Mouse (Mus musculus) cortical plate, adult 2 months (tissue): ENCODE data around the gene Polr2e. TPM values are rescaled to one million over a fixed set of nuclear protein-coding genes. Genes with fewer than 3 reads are reported as not detected.

Experiments
- H3K27ac ChIP-seq: fragments of 200-500 bp; 2 replicates; pipeline ENCODE4 v1.5.1; 2012; ENCODE audit warnings: low read length, control low read depth, inconsistent platforms; ENCODE audit not compliant: insufficient read depth
- H3K4me1 ChIP-seq: fragments of 200-500 bp; 2 replicates; pipeline ENCODE4 v1.6.1; 2011; ENCODE audit warnings: low read length; ENCODE audit not compliant: control insufficient read depth, insufficient read depth
- H3K4me3 ChIP-seq: fragments of 200-500 bp; 2 replicates; pipeline ENCODE4 v1.5.1; 2011; ENCODE audit warnings: mild to moderate bottlenecking, low read length, control low read depth; ENCODE audit not compliant: insufficient read depth
- CTCF ChIP-seq: fragments of 200-500 bp; IDR thresholded peaks from 2 replicates; pipeline ENCODE4 v1.5.1; 2011; ENCODE audit warnings: mild to moderate bottlenecking, control low read depth, low read length; ENCODE audit not compliant: insufficient read depth; ENCODE audit errors: extremely low read depth
- POLR2A ChIP-seq: fragments of 200-500 bp; IDR thresholded peaks from 2 replicates; pipeline ENCODE4 v1.6.1; 2011; ENCODE audit warnings: mild to moderate bottlenecking, low read length, control low read depth; ENCODE audit not compliant: insufficient read depth; ENCODE audit errors: extremely low read depth
- polyA plus RNA-seq: library from polyadenylated mRNA; depleted of rRNA; stranded (reverse); fragments of >200 nt; gene quantifications from 2 replicates; pipeline ENCODE4 v1.2.3, GENCODE M21; 2012

The Polr2e gene
- polyA plus RNA-seq, 1 experiment: 236 TPM

DNA sequence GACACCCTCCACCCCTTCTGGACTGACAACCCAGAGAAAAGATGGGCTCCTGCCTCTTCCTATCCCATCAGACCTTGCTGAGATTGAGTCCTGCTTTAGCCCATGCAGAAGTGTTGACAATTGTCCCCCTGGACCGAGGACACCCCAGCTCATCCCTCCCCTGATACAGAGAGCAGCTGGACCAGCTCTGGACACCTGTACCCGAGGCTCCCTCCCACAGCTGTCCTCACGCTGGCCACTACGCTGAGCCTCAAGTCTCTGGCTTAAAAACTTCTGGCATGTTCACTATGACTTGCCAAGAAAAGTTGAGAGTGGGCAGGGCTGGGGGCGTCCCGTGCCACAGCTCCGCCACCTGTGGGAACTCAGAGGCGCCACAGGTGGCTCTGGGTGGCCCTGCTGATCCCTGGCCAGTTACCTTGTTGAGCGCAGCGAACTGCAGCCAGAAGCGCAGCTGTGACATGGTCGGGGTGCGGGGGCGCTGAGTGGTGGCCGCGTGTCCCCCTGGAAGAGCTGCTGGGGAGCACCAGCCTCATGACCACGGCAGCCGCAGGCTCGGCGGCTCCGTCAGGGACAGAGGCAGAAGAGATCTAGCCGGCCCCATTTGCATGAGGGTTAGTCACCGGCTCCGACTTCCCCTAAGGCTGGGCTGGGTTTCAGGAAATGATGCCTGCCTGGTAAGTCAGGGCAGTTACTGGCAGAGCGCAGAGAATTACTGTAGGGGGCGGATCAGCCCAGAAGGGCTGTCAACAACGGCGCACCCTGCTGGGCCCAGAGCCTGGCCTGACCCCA is 35.4 kb upstream of the Polr2e start:
- TF ChIP-seq POLR2A: no peak
- TF ChIP-seq CTCF: no peak
- Histone ChIP-seq H3K4me3 (no peak overlapping the region), H3K4me1 (peaks cover 4% of the 10 kb centered on the region), H3K27ac (no peak overlapping the region)

DNA sequence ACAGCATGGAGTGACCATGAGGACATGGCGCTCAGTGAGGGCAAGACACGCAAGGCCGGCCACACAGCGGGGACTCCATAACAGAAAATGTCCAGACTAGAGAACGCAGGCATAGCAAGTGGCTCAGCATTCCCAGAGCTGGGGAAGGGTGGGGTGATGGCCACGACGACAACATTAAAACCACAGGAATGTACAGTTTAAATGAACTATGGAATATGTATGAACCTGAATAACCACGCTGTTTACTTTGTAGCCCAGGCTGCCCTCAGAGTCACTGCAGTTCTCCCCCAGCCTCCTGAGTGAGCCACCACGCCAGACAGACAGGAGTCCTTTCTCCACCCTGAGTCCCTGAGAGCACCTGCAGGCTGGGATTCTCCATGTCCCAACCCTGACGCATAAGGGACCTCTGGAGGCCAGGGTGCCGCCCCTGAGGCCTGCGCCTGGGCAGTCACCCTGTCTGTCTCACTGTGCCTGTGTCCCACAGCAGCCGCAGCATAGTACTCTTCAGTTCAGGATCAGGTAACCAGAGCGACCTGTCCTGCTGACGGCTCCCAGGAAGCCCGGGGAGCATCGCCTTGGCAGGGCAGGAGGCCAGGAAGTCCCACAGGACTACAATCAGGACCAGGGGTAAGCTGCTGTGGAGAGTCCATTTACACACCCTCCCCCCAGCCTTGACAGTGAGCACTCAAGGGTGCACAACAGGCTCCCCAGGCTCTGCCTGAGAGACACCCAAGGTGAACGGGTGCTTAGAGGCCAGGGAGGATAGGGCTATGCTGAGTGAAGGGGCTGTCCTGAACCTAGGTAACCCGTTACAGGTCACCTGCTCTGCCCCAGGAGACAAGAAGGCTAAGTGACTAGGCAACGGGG is 33.3 kb upstream of the Polr2e start:
- no peak for TF ChIP-seq POLR2A
- TF ChIP-seq CTCF: no peak
- Histone ChIP-seq H3K4me1 (peaks cover 4% of the 10 kb centered on the region), H3K4me3 (no peak overlapping the region), H3K27ac (no peak overlapping the region)

DNA sequence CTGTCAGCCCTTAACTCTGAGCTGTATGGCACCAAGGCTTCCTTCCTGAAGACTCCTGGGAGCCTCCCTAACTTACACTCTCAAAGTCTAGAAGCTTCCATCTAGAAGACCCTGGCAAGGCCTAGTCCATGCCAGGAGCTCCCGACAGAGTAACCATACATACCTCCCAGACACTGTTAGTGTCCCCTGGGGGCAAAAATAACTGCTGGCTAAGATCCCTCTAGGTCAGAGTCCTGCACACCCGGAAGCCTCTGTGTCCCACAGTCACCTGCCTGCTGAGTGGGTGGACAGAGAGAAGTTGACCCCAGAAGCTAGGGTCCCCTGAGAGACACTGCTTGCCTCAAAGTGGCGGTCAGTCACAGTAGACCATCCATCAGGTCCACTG is 31.9 kb upstream of the Polr2e start:
- TF ChIP-seq CTCF: no peak
- TF ChIP-seq POLR2A: no peak
- Histone ChIP-seq H3K4me3 (no peak overlapping the region), H3K27ac (peak overlapping the region; percentile 19; the same call in 1 of the 2 replicates), H3K4me1 (peaks cover 4% of the 10 kb centered on the region)

DNA sequence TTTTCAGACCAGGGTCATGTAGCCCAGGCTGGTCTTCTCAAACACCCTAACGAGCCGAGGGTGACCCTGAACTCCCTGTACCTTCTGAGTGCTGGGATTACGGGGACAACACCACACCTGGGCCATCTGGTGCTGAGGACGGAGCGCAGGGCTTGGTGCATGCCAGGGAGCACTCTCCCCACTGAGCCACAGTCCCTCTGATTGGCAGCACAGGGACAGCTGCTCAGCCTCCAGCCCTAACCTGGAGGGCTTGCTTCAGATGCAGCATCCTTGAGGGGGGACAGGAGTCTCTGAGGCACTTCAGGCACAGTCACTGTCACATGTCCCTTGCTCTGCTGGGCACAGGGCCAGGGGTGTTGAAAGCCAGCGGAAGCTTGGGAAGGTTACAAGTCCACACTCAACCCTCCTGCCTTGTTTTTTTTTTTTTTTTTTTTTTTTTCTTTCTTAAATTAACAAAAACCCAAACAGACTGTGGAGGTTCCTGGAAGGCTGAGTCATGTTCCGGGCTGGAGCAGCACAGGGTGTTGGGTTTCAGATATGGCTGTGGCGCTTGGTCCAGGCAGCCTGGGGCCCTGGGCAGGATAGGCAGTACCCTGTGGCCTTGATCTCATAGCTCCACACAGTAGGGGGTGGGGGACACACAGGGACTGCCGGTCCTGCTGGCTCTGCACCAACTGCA is 31.4 kb upstream of the Polr2e start:
- Histone ChIP-seq H3K27ac (peak overlapping the region; percentile 19; the same call in 1 of the 2 replicates), H3K4me1 (peaks cover 4% of the 10 kb centered on the region), H3K4me3 (no peak overlapping the region)
- no peak for TF ChIP-seq CTCF
- no peak for TF ChIP-seq POLR2A

DNA sequence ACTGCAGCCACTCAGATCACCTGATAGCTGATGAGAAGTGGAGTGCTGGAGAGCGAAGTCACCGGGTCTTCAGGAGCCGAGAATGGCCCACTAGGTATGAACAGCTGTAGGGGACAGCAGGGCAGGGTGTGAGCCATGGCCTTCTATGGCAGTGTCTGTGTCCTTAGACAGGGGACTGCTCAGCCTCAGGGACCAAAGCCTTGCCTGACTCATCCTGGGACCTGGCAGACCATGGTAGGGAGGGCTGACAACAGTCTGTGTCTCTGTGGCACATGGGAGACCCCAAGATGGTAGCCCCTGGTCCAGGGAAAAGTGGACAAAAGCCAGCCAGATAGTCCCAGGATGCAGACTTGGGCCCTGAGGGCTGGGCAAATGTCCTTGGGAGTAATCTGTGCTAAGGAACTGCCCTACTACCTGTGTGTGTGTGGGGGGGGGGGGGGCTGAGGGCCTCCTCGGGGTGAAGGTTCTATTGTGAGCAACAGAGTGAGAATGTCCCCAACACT is 30.4 kb upstream of the Polr2e start:
- no peak for TF ChIP-seq POLR2A
- TF ChIP-seq CTCF: no peak
- Histone ChIP-seq H3K4me3 (no peak overlapping the region), H3K4me1 (peaks cover 4% of the 10 kb centered on the region), H3K27ac (no peak overlapping the region)

DNA sequence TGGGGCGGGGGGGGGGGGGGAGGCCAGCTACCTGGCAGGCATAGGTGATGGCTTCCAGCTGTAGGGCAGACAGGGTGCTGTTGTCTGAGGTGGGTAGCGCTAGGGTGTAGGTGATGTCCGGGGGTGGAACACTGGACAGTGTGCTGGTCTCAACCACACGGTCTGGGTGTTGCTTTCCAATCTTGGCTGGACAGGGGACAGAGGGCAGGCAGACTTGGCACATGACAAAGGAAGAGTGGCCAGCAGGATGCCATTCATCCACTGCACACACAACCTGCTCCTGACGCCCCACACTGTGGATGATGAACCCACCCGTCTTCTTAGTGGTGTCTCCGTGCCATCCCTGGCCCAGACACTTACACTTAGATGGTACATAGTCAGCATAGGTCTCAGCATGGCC is 29.7 kb upstream of the Polr2e start:
- Histone ChIP-seq H3K4me3 (no peak overlapping the region), H3K27ac (no peak overlapping the region), H3K4me1 (peaks cover 4% of the 10 kb centered on the region)
- no peak for TF ChIP-seq CTCF
- no peak for TF ChIP-seq POLR2A

DNA sequence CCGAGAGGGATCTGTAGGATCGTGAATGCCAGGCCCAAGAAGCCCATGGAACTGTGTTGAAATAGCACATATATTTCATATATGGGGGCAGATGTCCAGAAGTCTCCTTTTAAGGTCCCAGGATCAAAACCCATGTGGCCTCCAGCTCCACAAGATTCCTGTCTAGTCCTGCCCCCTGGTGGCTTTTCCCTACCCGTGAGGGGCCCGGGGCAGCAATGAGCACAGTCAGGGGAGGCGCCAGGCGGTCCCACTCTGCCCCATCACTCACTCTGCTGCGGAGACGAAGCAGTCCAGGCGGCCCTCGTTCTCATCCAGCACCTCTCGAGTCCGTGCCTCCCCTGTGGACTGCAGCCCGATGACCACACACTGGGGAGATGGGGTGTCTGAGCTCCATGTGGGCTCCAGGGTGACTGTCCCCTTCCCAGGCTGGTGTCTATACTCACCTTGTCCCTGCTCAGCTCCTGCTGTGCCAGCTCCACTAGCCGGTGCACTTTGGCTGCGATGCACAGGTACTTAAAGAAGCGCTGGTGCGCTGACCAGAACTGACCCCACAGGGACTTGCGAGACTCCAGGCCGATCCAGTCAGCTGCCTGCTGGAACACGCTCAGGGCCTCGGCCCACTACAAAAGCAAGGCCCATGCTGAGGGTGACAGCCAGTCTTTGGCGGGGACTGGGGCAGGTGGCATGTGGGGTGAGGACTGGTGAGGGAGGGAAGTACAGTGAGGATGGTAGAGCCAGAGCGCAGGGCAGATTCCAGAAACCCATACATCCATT is 24.5 kb upstream of the Polr2e start:
- TF ChIP-seq POLR2A (no peak), CTCF (no peak)
- no peaks in the 10 kb centered on the region for H3K4me1 ChIP-seq
- H3K27ac ChIP-seq: no peak overlapping the region
- H3K4me3 ChIP-seq: no peak overlapping the region

DNA sequence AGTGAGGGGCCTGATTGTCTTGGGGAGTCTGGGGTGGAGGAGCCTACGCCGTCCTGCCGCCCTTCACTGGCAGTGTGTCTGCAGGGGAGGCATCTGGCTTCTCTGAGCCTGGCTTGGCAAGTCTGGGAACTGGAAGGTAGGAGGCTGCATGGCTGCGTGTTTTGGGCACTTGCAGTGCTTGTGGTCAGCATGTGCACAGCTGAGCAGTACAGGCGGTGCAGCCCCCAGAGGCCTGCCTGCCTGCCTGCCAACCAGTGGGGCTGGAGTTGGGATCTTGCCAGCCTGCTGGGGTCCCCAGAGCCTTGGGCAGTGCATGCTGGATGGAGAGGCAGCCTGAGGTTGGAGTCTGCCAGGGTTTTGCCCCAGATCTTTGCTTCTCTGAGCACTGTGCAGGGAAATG is 23.5 kb upstream of the Polr2e start:
- H3K4me1 ChIP-seq: no peaks in the 10 kb centered on the region
- no peak overlapping the region for H3K4me3 ChIP-seq
- no peak for TF ChIP-seq CTCF
- no peak for TF ChIP-seq POLR2A
- H3K27ac ChIP-seq: no peak overlapping the region
